ENCODE assay signal across 13 mouse cellular contexts in genomic region chr4:125158081-125158480, GRCm38 (mm10).
"Had no signal": no experiment of that assay in that cellular context is flagged by ENCODE, and none has a peak within 500 bp of the region (broad histone marks: within the 10 kb centered on the region; RNA-seq: fewer than 3 reads in every experiment).

No protein-coding gene starts in this region.

- H3K9ac ChIP-seq: liver, embryonic 15.5 days had no signal

- H3K4me1 ChIP-seq: liver, embryonic 15.5 days had no signal

- H3K9me3 ChIP-seq: limb, embryonic 10.5 days; liver, embryonic 15.5 days; midbrain, embryonic 12.5 days had no signal

- H3K36me3 ChIP-seq: limb, embryonic 10.5 days; liver, embryonic 15.5 days; midbrain, embryonic 12.5 days had no signal

- H3K4me3 ChIP-seq: left cerebral cortex, adult 2 months; limb, embryonic 10.5 days; liver, embryonic 15.5 days; midbrain, embryonic 12.5 days had no signal

- DNase-seq: kidney, adult 8-10 months; lung, adult 2 months; lung, postnatal 36 days; right cerebral cortex, postnatal 14 days; thymus, adult 18-20 months; thymus, postnatal 14 days had no signal

- H3K4me2 ChIP-seq: liver, embryonic 11.5 days; liver, embryonic 15.5 days; midbrain, embryonic 12.5 days had no signal

- ATAC-seq: lung, postnatal 0 days had no signal

- H3K27ac ChIP-seq: kidney, postnatal 0 days; left cerebral cortex, adult 2 months; limb, embryonic 10.5 days; liver, embryonic 15.5 days; midbrain, embryonic 12.5 days had no signal

- H3K27me3 ChIP-seq: liver, embryonic 15.5 days had no signal
